Mouse (Mus musculus): ENCODE measurements around the gene Gm28043.

Gene Gm28043

GRCm38 (mm10) chr17:29628946-29629345 lies 14.3 kb downstream of the Gm28043 start:
- no peak for DNase-seq

DNA sequence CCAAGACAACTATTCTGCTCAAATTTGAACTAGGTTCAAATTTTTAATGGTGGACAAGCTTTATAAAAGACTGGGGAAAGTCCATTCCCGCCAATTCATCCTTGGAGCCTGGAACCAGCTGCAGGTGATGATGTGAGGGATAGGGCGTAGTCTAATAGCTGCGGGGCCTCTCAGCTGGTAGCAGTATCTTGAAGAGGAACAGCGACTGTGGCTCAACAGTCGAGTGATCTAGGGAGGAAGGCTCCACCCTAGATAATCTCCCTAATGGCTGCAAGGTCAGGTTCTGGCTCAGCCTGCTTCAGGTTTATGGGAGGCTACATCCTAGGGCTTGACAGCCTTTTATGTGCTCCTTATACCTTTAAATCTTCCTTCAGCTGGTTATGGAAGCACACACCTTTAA lies 14.9 kb downstream of the Gm28043 start:
- DNase-seq: no peak

DNA sequence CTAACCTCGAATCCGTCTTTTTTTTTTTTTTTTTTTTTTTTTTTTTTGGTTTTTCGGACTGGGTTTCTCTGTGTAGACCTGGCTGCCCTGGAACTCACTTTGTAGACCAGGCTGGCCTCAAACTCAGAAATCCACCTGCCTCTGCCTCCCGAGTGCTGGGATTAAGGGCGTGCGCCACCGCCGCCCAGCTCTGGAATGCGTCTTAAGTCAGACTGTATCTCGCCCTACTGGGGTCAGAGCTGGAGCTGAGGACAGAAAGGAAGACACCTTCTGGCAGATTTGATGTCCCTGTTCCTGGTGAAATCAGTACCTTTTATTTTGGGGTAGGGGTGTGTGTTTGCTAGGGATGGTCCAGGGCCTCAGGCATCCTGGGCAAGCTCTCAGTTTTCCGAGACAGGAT lies 17.6 kb downstream of the Gm28043 start:
- no peak for DNase-seq

DNA sequence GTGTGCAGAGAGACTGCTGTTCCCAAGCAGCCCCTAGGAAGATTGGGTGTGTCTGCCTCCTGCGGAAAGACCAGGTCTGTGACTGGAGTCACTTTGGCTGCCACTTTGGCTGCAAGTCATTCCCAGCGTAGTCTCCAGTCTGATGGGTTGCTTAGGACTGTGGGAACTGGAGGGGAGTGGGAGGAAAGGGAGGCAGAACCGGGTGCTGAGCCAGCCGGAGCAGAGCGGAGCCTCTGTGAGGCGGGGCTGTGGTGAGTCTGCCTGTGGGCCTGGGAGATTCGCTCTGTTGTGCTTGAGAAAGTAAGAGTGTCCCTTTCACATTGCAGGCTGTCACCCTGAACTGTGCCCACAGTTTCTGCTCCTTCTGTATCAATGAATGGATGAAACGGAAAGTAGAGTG lies 20.8 kb downstream of the Gm28043 start:
- no peak for DNase-seq

DNA sequence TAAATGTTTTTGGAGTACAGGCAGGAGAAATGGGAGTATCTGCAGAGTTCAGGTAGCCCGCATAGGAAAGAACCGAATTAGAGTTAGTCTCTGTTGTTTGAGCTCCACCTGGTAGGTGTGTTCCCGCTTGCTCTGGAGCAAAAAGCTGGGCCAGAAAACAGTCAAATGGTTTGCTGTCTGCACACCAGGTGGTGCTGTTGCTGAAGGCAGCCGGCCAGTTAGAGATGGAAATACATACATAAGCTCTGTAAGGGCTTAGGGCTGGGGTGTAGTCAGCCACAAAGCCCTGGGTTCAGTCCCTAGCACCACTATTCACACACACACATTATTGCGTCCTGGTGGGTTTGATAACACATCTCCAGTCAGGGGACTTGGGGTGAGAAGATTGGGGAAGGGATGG lies 21.4 kb downstream of the Gm28043 start:
- DNase-seq: peak; percentile 57

DNA sequence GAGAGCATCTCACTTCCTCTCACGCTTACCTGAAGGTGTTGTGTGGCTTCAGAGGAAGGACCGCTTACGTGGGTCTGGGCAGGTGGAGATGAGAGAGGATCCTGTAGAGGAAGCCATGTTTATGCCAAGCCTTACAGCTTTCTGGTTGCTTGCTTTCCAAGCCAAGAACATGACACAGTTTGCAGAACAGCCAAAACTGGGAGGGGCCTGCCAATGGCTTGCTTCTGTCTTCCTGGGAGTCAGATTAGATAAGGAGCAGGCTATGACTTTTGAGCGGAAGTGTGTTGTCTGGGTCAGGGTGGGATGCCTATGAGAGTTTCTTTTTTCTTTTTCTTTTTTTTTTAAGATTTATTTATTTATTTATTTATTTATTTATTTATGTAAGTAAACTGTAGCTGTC lies 22.7 kb downstream of the Gm28043 start:
- no peak for DNase-seq

GRCm38 (mm10) chr17:29637895-29638294 lies 23.2 kb downstream of the Gm28043 start:
- peak; percentile 34 for DNase-seq

DNA sequence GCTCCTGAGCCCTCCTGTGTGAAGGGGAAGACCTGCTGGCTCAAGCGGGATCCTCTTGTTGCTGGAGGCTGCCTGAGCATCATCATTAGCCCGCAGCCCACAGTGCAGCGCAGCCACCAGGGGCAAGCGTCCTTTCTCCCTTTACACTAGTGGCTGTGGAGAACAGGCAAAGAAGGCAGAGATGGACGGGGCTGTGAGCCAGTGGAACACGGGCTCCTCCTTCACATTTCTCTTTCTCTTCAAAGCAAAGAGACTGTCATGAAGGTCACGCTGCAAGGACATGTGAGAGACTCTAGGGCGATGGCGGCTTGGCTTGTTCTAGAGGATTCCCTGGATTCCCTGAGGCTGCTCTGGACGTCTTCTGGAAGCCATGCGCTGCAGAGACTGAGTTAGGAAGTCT lies 26.3 kb downstream of the Gm28043 start:
- no peak for DNase-seq

GRCm38 (mm10) chr17:29642219-29642618 lies 27.5 kb downstream of the Gm28043 start:
- no peak for DNase-seq

GRCm38 (mm10) chr17:29658249-29658648 lies 43.6 kb downstream of the Gm28043 start:
- no peak for DNase-seq

- DNase-seq: peak; percentile 96
Measured at GRCm38 (mm10) chr17:29660076-29660761, 45.5 kb downstream of the Gm28043 start, which contains the start of gene Cmtr1. Cmtr1 (plus strand) TSS chr17:29660595.

GRCm38 (mm10) chr17:29660762-29661391 lies 46.2 kb downstream of the Gm28043 start:
- peak; percentile 59 for DNase-seq

DNA sequence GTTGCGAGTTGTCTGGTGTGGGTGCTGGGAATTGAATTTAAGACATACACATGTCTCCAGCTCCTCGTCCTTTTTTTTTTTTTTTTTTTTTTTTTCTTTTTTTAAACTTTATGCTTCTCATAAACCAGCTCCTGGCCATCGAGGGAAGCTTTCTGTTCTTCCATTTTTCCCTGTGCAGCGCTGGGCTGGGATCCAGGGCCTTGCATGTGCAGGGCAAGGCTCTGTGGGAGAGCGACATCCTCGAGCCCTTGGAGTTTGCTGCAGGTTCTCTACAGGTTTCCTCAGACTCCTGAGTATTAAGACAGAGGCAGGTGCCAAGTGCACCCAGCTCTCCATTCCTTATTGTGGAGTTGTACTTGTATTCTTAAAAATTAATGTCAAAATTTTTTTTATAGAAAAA lies 47.5 kb downstream of the Gm28043 start:
- no peak for DNase-seq

GRCm38 (mm10) chr17:29668051-29668986 lies 53.6 kb downstream of the Gm28043 start:
- DNase-seq: no peak

DNA sequence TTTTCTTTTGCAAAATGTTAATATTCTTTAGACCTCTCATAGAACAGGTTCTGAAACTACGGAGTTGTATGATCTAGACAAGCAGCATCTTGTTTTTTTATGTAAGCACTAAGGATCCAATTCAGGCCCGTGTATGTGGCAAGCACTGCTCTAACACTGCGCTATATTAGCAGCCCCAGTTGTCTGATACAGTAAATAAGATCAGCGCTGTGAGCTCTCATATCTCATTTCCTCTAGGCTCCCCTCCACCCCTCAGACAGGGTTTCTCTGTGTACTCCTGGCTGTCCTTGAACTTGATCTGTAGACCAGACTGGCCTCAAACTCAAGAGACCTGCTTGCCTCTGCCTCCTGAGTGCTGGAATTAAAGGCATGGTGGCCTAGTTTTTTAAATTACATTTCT lies 54.4 kb downstream of the Gm28043 start:
- no peak for DNase-seq

DNA sequence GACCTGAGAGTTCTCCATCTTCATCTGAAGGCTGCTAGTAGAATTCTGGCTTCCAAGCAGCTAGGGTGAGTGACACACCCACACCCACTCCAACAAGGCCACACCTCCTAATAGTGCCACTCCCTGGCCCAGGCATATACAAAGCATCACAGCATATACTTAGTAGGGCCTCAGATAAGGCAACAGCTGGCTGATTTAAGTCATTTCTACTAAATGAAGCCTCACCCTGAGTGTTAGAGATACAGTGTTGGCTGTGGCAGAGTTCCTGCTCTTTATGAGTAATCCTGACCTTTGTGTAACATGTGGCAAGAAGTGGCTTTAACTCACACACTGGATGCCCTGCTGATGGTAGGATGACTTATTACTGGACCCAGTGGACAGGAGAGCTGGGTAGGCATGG lies 55.3 kb downstream of the Gm28043 start:
- no peak for DNase-seq

GRCm38 (mm10) chr17:29671021-29671420 lies 56.3 kb downstream of the Gm28043 start:
- DNase-seq: no peak

- DNase-seq: no peak
Measured at GRCm38 (mm10) chr17:29673325-29673724, 58.6 kb downstream of the Gm28043 start.

DNA sequence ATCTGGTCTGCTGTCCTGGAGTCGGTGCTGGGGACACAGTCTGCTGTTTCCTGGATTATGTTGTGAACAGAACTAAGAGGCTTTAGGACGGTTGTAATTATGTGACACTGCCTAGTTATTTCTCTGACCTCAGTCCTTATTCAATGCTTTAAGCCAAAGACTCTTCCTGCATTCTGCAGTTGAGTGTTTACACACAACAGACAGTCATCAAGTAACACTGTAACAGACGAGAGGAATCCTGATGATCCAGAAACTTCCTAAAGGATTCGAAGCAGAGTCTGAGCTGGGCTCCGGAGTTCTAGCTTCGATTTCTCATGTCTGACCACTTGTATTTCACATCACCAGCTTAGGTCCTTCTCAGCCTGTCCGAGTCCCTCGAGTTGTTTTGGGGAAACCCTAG lies 63.9 kb downstream of the Gm28043 start:
- no peak for DNase-seq

- no peak for DNase-seq
Measured at GRCm38 (mm10) chr17:29679038-29679767, 64.5 kb downstream of the Gm28043 start.

- no peak for DNase-seq
Measured at GRCm38 (mm10) chr17:29680174-29680573, 65.5 kb downstream of the Gm28043 start.

GRCm38 (mm10) chr17:29680921-29681320 lies 66.2 kb downstream of the Gm28043 start:
- no peak for DNase-seq

- DNase-seq: no peak
Measured at GRCm38 (mm10) chr17:29681669-29682068, 67.0 kb downstream of the Gm28043 start.
